Mouse (Mus musculus): ENCODE results near the gene Cavin1. TPM values are rescaled to one million over a fixed set of nuclear protein-coding genes. Genes with fewer than 3 reads are reported as not detected.

Gene Cavin1
- total RNA-seq, 2 experiments from 2014 or later, result 1.4 to 1.7 TPM

DNA sequence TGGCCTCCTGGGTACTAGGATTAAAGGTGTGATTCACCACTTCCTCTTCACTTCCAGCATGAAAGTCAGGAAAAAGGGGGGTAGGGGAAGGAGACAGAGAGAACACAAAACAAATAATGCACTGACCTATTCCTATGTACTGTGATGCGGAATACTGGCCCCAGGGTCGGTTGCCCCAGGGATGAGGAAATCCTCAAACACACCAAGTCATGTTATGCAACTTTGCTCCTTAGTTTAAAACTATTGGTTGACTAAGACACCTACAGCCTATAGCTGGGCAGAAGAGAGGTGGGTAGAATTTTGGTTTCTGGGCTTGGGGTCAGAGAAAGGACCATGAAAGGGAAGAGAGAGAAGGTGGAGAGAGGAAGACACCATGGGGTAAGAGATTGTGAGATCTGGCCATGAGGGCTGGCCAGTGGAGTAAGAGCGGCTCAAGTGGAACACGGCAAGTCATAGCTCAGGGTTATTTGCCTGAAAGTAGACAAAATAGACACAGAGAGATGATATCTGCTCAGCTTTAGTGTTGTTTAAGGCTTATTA lies 54.2 kb downstream of the Cavin1 start:
- ATAC-seq (replicated peaks; ENCODE audit: poor library complexity), result peak; percentile 86

DNA sequence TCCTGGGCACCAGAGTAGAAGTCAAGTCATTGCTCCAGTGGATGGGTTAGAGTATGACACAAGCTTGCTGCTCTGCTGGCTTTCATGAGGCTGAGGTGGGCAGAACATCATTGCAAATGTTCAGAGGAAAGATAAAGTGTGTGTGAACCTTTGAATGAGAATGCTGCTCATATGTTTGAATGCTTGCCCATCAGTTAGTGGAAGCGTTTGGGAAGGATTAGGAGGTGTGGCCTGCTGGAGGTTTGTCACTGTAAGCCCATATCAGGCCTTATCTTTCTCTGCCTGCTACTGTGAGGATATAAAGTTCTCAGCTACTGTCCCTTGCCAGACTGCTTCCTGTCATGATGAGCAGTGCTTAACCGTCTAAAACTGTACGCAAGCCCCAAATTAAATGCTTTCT lies 55.6 kb downstream of the Cavin1 start:
- ATAC-seq (replicated peaks; ENCODE audit: poor library complexity), result no peak; the same call in 1 of the 2 replicates

DNA sequence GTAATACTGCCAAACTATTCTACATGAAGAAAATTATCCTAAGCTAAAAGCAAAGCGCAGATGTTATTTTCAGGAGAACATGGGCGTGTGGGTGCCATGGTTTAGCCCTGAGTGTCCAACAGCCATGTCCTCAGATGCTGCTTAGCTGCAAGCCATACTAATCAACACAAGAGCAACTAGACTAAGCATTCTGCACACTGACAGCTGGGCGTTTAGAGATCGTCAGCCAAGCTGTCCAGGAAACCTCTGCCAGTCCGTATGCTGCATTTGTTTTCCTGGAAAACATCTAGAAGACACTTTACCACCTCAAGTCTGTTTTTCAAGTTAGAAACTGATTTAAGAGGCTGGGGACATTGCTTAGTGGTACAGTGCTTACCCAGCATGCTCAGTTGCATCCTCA lies 56.3 kb downstream of the Cavin1 start:
- no peak for ATAC-seq (replicated peaks; ENCODE audit: poor library complexity)

DNA sequence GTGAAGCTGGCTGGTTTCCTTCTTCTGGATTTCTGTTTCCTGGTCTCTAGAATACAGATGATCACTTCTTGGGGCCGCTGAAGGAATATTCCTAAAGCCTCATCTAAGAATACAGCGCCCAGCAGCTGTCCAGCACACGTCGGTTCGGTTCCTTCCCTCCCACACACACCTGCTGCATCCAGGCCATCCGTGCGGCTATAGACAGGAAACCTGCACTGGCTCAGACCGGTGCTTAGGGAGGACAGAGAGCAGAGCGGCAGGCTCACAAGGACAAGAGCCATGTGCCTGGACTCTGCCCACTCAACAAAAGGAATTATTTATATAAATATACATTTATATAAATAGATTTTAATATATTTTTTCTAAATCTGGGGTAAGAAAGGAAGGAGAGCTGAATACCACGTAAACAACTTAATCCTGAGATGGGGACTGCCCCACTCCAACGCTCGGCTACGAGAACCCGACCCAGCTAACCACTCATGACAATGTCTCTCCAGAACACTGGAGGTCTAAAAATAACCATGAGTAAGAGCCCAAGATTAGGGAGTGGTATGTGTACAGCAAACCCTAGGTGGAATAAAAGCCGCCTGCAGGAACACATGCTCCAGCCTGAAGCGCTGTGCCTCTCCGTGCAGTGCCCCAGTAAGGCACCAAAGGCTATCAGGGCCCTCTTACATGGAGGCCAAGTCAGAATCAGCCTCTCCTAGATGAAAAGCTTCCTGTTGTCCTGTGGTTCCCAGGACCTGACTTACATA lies 58.1 kb downstream of the Cavin1 start:
- ATAC-seq (replicated peaks; ENCODE audit: poor library complexity), result no peak

DNA sequence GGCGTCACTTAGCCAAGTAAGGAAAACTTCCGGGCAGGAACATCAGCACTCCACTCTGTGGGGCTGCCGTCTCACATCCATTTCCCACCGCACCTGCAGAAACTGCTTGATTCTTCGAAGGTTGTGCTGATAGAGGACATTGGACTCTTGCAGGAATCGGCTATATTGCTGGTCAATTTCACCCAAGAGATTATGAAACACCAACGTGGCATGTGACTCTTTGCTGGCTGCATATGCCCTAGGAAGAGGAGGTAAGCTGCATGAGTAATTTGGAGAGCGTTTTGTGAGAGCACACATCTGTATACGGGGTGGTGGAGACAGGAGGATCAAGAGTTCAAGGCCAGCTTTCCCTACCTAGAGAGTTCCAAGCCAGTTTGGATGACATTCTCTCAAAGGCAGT lies 62.1 kb downstream of the Cavin1 start:
- ATAC-seq (replicated peaks; ENCODE audit: poor library complexity), result no peak

DNA sequence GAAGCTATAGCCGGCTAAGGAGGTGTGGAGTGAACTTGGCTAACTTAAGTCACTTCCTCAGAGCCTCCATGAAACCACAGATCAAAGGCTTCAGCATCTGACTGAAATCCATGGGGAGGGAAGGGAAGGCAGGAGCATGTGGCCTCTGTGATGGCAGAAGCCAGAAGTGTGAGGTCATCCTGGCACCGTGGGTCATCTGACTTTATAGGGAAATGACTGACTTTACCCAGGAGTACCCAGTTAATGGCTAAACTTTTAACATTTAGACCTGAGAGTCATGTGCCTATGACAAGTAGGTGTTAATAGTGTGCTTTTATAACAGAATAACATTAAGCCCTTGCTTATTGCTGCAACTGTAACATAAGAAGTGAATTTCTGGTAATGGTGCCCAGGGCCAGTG lies 62.6 kb downstream of the Cavin1 start:
- no peak for ATAC-seq (replicated peaks; ENCODE audit: poor library complexity)

DNA sequence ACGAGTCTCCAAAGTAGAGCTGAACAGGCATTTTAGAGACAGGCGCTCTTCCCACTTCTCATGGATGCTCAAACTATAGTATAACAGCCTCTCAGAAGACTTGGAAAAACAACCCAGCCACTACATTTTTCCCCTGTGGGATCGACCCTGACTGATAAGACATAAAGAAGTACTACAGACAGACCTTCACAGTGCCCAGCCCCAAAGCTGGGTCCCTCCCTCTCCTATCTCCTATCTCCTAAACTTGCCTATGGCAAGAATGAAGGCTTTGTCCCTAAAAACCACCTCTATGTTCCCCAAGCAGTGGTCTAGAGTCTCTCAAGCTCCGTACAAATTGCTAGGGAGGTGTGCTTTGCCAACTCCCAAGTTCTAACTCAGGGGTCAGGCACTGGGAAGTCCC lies 63.8 kb downstream of the Cavin1 start:
- ATAC-seq (replicated peaks; ENCODE audit: poor library complexity), result no peak

Other genes starting within 250 kb of the Cavin1 start
- 129 and 135 TPM in 2 replicates for gene Rab5c, start 232.7 kb downstream of the Cavin1 start, total RNA-seq (2015)
- gene Rab5c, start 232.7 kb downstream of the Cavin1 start, total RNA-seq (2017), result 101 and 105 TPM in 2 replicates
- 0.24 TPM in 1 of 2 replicates, not detected in the other for gene Kcnh4, start 210.9 kb downstream of the Cavin1 start, total RNA-seq (2015)
- gene Kcnh4, start 210.9 kb downstream of the Cavin1 start, total RNA-seq (2017), result not detected in 2 replicates
- gene Hcrt, start 208.0 kb downstream of the Cavin1 start, total RNA-seq (2015), result not detected in 2 replicates
- not detected in 2 replicates for gene Hcrt, start 208.0 kb downstream of the Cavin1 start, total RNA-seq (2017)
- gene Ghdc, start 199.9 kb downstream of the Cavin1 start, total RNA-seq (2015), result 1.8 and 3.1 TPM in 2 replicates
- gene Ghdc, start 199.9 kb downstream of the Cavin1 start, total RNA-seq (2017), result 1.4 and 1.6 TPM in 2 replicates
- gene Stat5b, start 120.2 kb downstream of the Cavin1 start, total RNA-seq (2015), result 31.1 and 32.2 TPM in 2 replicates
- gene Stat5b, start 120.2 kb downstream of the Cavin1 start, total RNA-seq (2017), result 29.4 and 37.2 TPM in 2 replicates
- gene Stat5a, start 111.5 kb downstream of the Cavin1 start, total RNA-seq (2015), result 25.3 and 31.0 TPM in 2 replicates
- gene Stat5a, start 111.5 kb downstream of the Cavin1 start, total RNA-seq (2017), result 31.5 and 32.4 TPM in 2 replicates
- 38.3 and 38.6 TPM in 2 replicates for gene Stat3, start 31.3 kb downstream of the Cavin1 start, total RNA-seq (2015)
- 78.6 and 85.3 TPM in 2 replicates for gene Stat3, start 31.3 kb downstream of the Cavin1 start, total RNA-seq (2017)
- 21.4 and 35.3 TPM in 2 replicates for gene Atp6v0a1, start 38.6 kb upstream of the Cavin1 start, total RNA-seq (2015)
- 38.1 and 50.1 TPM in 2 replicates for gene Atp6v0a1, start 38.6 kb upstream of the Cavin1 start, total RNA-seq (2017)
- gene Naglu, start 99.1 kb upstream of the Cavin1 start, total RNA-seq (2015), result 6.0 and 8.4 TPM in 2 replicates
- gene Naglu, start 99.1 kb upstream of the Cavin1 start, total RNA-seq (2017), result 9.9 and 12.0 TPM in 2 replicates
- 6.0 and 9.8 TPM in 2 replicates for gene Hsd17b1, start 107.5 kb upstream of the Cavin1 start, total RNA-seq (2015)
- gene Hsd17b1, start 107.5 kb upstream of the Cavin1 start, total RNA-seq (2017), result 3.2 and 5.2 TPM in 2 replicates
- gene Coasy, start 111.7 kb upstream of the Cavin1 start, total RNA-seq (2015), result 19.8 and 28.1 TPM in 2 replicates
- gene Coasy, start 111.7 kb upstream of the Cavin1 start, total RNA-seq (2017), result 28.0 and 31.7 TPM in 2 replicates
- 76.4 and 83.6 TPM in 2 replicates for gene Mlx, start 116.4 kb upstream of the Cavin1 start, total RNA-seq (2015)
- 84.7 and 90.0 TPM in 2 replicates for gene Mlx, start 116.4 kb upstream of the Cavin1 start, total RNA-seq (2017)
- gene Psmc3ip, start 124.5 kb upstream of the Cavin1 start, total RNA-seq (2015), result 32.7 and 40.2 TPM in 2 replicates
- 58.6 and 67.8 TPM in 2 replicates for gene Psmc3ip, start 124.5 kb upstream of the Cavin1 start, total RNA-seq (2017)
- gene Retreg3, start 149.0 kb upstream of the Cavin1 start, total RNA-seq (2015), result 7.3 and 8.1 TPM in 2 replicates
- 24.0 and 25.7 TPM in 2 replicates for gene Retreg3, start 149.0 kb upstream of the Cavin1 start, total RNA-seq (2017)
- gene Tubg1, start 149.1 kb upstream of the Cavin1 start, total RNA-seq (2015), result 20.7 and 21.2 TPM in 2 replicates
- gene Tubg1, start 149.1 kb upstream of the Cavin1 start, total RNA-seq (2017), result 41.4 and 43.3 TPM in 2 replicates
- gene Tubg2, start 185.0 kb upstream of the Cavin1 start, total RNA-seq (2015), result not detected in 2 replicates
- gene Tubg2, start 185.0 kb upstream of the Cavin1 start, total RNA-seq (2017), result not detected in 2 replicates
- 0.51 and 0.77 TPM in 2 replicates for gene Cntnap1, start 199.6 kb upstream of the Cavin1 start, total RNA-seq (2015)
- 0.34 and 0.87 TPM in 2 replicates for gene Cntnap1, start 199.6 kb upstream of the Cavin1 start, total RNA-seq (2017)
- 0.66 TPM in 1 of 2 replicates, not detected in the other for gene Plekhh3, start 200.5 kb upstream of the Cavin1 start, total RNA-seq (2015)
- gene Plekhh3, start 200.5 kb upstream of the Cavin1 start, total RNA-seq (2017), result 0.14 and 1.0 TPM in 2 replicates
- gene Ccr10, start 204.6 kb upstream of the Cavin1 start, total RNA-seq (2015), result not detected in 2 replicates
- 0.41 TPM in 1 of 2 replicates, not detected in the other for gene Ccr10, start 204.6 kb upstream of the Cavin1 start, total RNA-seq (2017)